Mouse (Mus musculus) brain, embryonic 14.5 days (tissue): ENCODE results near the gene Gpn3.

Experiments used
- CTCF ChIP-seq: fragments of 200-500 bp; IDR thresholded peaks from 2 replicates; pipeline ENCODE4 v1.5.1; 2012; ENCODE audit warnings: inconsistent platforms, mild to moderate bottlenecking, moderate library complexity, borderline replicate concordance; ENCODE audit not compliant: insufficient read depth, insufficient read length; ENCODE audit errors: extremely low read depth
- POLR2A ChIP-seq: fragments of 200-500 bp; IDR thresholded peaks from 2 replicates; pipeline ENCODE4 v1.6.1; 2012; ENCODE audit warnings: mild to moderate bottlenecking, inconsistent platforms, borderline replicate concordance; ENCODE audit not compliant: poor library complexity, insufficient read depth, insufficient read length, severe bottlenecking; ENCODE audit errors: extremely low read depth

GRCm38 (mm10) chr5:122403362-122403761 lies 31.7 kb downstream of the Gpn3 start:
- TF ChIP-seq CTCF (no peak), POLR2A (no peak)
